Mouse (Mus musculus): ENCODE results near the gene Dcaf17. TPM values are rescaled to one million over a fixed set of nuclear protein-coding genes. Genes with fewer than 3 reads are reported as not detected.

The Dcaf17 gene
- total RNA-seq, 2 experiments from 2014 or later: 4.4 to 7.5 TPM

- no peak for DNase-seq
Observed at GRCm38 (mm10) chr2:71050511-71050910, 4.6 kb upstream of the Dcaf17 start.

- DNase-seq: no peak
Observed at GRCm38 (mm10) chr2:71054716-71055115, 412 bp upstream of the Dcaf17 start.

GRCm38 (mm10) chr2:71056115-71056835, 1.1 kb downstream of the Dcaf17 start:
- DNase-seq: no peak

- DNase-seq: no peak
Observed at GRCm38 (mm10) chr2:71071601-71072000, 16.5 kb downstream of the Dcaf17 start.

GRCm38 (mm10) chr2:71073330-71073729, 18.2 kb downstream of the Dcaf17 start:
- no peak for DNase-seq

GRCm38 (mm10) chr2:71073828-71074227, 18.7 kb downstream of the Dcaf17 start:
- DNase-seq: no peak

GRCm38 (mm10) chr2:71082416-71082815, 27.3 kb downstream of the Dcaf17 start:
- DNase-seq: no peak

GRCm38 (mm10) chr2:71083454-71084193, 28.5 kb downstream of the Dcaf17 start:
- no peak for DNase-seq

GRCm38 (mm10) chr2:71089766-71090165, 34.6 kb downstream of the Dcaf17 start:
- no peak for DNase-seq

GRCm38 (mm10) chr2:71090660-71091445, 35.7 kb downstream of the Dcaf17 start:
- DNase-seq: no peak

GRCm38 (mm10) chr2:71096170-71096569, 41.0 kb downstream of the Dcaf17 start:
- no peak for DNase-seq

- DNase-seq: no peak
Observed at GRCm38 (mm10) chr2:71102621-71103291, 47.6 kb downstream of the Dcaf17 start.

- no peak for DNase-seq
Observed at GRCm38 (mm10) chr2:71103292-71103680, 48.2 kb downstream of the Dcaf17 start.

- DNase-seq: no peak
Observed at GRCm38 (mm10) chr2:71104696-71105095, 49.6 kb downstream of the Dcaf17 start.

- DNase-seq: no peak
Observed at GRCm38 (mm10) chr2:71105469-71106215, 50.5 kb downstream of the Dcaf17 start.

GRCm38 (mm10) chr2:71107225-71107624, 52.1 kb downstream of the Dcaf17 start:
- no peak for DNase-seq

GRCm38 (mm10) chr2:71108541-71108940, 53.4 kb downstream of the Dcaf17 start:
- DNase-seq: no peak

GRCm38 (mm10) chr2:71113489-71114171, 58.5 kb downstream of the Dcaf17 start:
- no peak for DNase-seq

GRCm38 (mm10) chr2:71116151-71116550, 61.0 kb downstream of the Dcaf17 start:
- no peak for DNase-seq

GRCm38 (mm10) chr2:71117797-71118708, 62.9 kb downstream of the Dcaf17 start, which contains the start of gene Cybrd1:
TSS of gene Cybrd1 (plus strand) at chr2:71117923.
- peak; percentile 71 for DNase-seq
